Mouse (Mus musculus): ENCODE data around the gene Lrig2. TPM values are rescaled to one million over a fixed set of nuclear protein-coding genes. Genes with fewer than 3 reads are reported as not detected.

The Lrig2 gene
- 7.2 and 12.5 TPM in 2 replicates for polyA plus RNA-seq (2012; rRNA removed; ENCODE audit: low replicate concordance)

GRCm38 (mm10) chr3:104511538-104512423 is at the start of gene Lrig2:
Gene Lrig2, minus strand, starts transcription at chr3:104511918.

Other genes starting within 250 kb of the Lrig2 start
- gene Slc16a1, start 126.8 kb upstream of the Lrig2 start, polyA plus RNA-seq (2012; rRNA removed; ENCODE audit: low replicate concordance) = 25.4 and 28.3 TPM in 2 replicates

Data from subcutaneous adipose tissue, adult 2 months (tissue).